Mouse (Mus musculus): ENCODE data around the gene Gpr162. TPM values are rescaled to one million over a fixed set of nuclear protein-coding genes. Genes with fewer than 3 reads are reported as not detected.
A peak's percentile ranks its signal among the peaks of the same experiment; 100 is the strongest.

Gene Gpr162
- polyA plus RNA-seq (2012; ENCODE audit: insufficient read depth, insufficient read length, missing spikeins) = 43.3 and 52.6 TPM in 2 replicates

DNA sequence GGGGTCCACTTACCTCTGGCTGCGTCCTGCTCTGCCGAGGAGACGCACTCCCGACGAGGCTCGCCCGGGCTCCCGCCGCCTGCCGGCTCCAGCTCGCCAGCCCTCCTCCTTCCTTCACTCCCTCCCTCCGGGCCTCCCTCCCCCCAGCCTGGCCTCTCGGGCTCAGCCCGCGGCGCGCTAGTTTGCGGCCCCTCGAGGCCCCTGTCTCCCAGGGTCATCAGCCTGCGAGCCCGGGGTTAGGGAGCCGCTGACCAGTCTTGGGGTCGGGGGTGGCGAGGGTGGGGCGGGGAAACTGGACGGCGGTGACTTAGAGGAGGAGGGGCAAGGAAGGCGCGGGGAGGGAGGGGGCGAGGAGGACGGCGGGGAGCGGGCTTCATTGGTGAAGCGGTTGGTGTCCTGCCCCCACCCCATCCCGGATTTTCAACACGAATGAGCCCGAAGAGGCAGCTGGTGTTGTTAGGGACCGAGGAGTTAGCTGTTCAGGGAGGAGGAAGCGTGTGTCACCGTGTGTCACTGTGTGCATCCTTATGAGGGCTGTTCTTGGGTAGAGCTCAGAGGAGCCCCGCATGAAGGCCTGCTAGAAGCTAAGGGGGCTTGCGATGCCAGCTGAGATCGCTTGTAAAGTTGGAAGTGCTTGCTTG is at the start of gene Gpr162:
TSS of gene Gpr162 (minus strand) at position 326 of the 641 bp plus-strand sequence.
- Histone ChIP-seq H3K4me1 (ENCODE audit: control insufficient read depth, insufficient read depth, low read length) (peaks cover 22% of the 10 kb centered on the region), H3K27ac (ENCODE audit: insufficient read depth, low read depth, low read length) (peak within 1 kb of the TSS; percentile 75), H3K4me3 (ENCODE audit: insufficient read depth, low read length) (peak within 1 kb of the TSS; percentile 92)
- TF ChIP-seq POLR2A (IDR thresholded peaks at IDR 0.05; ENCODE audit: borderline replicate concordance, low read depth, low read length) (no peak), CTCF (IDR thresholded peaks at IDR 0.05; ENCODE audit: low read depth, low read length) (no peak)

DNA sequence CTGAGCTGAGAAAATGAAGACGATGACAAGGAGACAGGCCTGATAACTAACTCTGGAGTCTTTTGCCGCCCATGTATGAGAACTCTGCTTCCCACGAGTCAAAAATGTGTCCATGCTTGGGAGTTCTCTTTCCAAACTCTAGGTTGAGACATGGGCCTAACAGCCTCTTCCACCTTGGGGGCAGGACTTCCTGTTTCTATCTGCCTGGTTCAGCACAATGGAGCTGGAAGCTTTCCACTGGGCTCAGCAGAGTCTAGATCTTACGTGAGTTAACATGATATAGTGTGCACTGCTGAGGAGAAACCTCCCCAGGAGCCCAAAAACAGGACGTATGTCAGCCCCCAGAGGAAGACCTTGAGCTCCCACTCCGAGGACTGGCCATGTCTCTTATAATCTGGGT is 49.4 kb upstream of the Gpr162 start:
- H3K4me1 ChIP-seq (ENCODE audit: control insufficient read depth, insufficient read depth, low read length) = peaks cover 30% of the 10 kb centered on the region
- TF ChIP-seq CTCF (IDR thresholded peaks at IDR 0.05; ENCODE audit: low read depth, low read length) (no peak), POLR2A (IDR thresholded peaks at IDR 0.05; ENCODE audit: borderline replicate concordance, low read depth, low read length) (no peak)
- H3K27ac ChIP-seq (ENCODE audit: insufficient read depth, low read depth, low read length) = peak overlapping the region; percentile 50
- no peak overlapping the region for H3K4me3 ChIP-seq (ENCODE audit: insufficient read depth, low read length)

DNA sequence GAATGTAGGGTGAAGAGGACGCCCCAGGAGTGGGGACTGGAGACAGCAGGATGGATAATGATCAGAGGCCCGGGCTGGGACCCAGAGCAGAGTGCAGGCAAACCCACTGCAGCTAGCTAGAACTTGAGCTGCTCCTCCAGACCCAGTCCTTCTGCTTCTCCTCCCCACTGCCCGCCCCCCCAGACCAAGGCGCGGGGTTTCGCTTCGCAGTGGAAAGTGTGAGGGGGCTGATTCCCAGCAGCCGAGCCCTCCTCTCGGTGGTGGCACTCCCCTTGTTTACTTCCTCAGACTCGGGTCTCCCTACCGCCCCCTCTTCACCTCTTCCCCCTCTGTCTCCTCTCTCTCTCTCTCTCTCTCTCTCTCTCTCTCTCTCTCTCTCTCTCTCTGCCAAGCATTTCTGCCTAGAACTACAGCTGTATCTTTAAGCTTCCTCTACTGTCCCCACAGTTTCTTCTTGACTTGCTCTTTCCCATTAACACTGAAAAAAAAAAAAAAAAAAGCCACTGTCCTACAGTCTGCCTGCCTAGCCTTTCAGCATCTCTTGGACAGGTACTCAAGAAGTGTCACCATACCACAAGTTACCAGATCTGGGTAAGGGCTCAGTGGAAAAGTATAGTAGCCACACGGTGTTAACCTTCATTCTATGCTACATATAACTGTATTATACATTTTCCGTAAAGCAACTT is 47.9 kb upstream of the Gpr162 start, which contains the start of gene Lag3:
TSS of gene Lag3 (minus strand) at position 173 of the 686 bp plus-strand sequence.
- no peak within 1 kb of the TSS for H3K4me3 ChIP-seq (ENCODE audit: insufficient read depth, low read length)
- H3K4me1 ChIP-seq (ENCODE audit: control insufficient read depth, insufficient read depth, low read length) = peaks cover 28% of the 10 kb centered on the region
- no peak within 1 kb of the TSS for H3K27ac ChIP-seq (ENCODE audit: insufficient read depth, low read depth, low read length)
- TF ChIP-seq CTCF (IDR thresholded peaks at IDR 0.05; ENCODE audit: low read depth, low read length) (no peak), POLR2A (IDR thresholded peaks at IDR 0.05; ENCODE audit: borderline replicate concordance, low read depth, low read length) (no peak)

DNA sequence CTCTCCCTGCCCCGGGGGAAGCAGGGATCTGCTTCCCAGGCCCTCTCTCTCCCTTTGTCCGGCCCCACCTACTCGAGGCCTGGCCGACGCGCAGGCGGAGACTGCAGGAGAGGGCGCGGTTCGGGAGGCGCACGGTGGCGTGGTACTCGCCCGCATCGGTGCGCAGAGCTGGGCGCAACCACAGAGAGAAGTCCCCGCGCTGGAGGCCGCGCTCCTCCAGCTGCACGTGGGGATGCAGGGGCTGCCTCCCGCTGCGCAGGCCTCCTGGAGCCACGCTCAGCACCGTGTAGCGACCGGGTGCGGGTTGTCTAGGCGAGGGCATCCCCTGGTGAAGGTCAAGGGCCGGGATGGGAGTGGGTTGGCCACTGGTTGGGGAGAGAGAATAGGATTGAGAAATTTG is 46.2 kb upstream of the Gpr162 start:
- no peak overlapping the region for H3K27ac ChIP-seq (ENCODE audit: insufficient read depth, low read depth, low read length)
- no peak overlapping the region for H3K4me3 ChIP-seq (ENCODE audit: insufficient read depth, low read length)
- TF ChIP-seq CTCF (IDR thresholded peaks at IDR 0.05; ENCODE audit: low read depth, low read length) (no peak), POLR2A (IDR thresholded peaks at IDR 0.05; ENCODE audit: borderline replicate concordance, low read depth, low read length) (no peak)
- H3K4me1 ChIP-seq (ENCODE audit: control insufficient read depth, insufficient read depth, low read length) = peaks cover 23% of the 10 kb centered on the region

DNA sequence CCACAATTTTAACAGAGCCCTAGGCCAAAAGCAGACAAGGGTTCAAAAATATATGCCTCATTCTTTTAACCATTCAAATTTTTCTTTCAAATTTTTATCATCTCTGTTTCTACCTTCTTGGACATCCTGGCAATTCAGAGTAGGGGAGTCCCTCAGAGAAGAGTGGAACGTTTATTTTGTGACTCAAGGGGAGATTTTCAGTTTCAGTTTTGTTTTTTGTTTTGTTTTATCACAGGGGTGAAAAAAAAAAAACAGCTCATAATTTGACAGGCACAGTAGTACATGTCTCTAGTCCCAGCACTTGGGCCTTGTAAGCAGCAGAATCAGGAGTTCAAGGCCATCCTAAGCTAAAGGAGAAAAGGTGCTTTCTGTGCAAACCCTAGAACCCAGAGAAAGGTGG is 44.0 kb upstream of the Gpr162 start:
- peaks cover 16% of the 10 kb centered on the region for H3K4me1 ChIP-seq (ENCODE audit: control insufficient read depth, insufficient read depth, low read length)
- no peak overlapping the region for H3K4me3 ChIP-seq (ENCODE audit: insufficient read depth, low read length)
- TF ChIP-seq CTCF (IDR thresholded peaks at IDR 0.05; ENCODE audit: low read depth, low read length) (no peak), POLR2A (IDR thresholded peaks at IDR 0.05; ENCODE audit: borderline replicate concordance, low read depth, low read length) (no peak)
- H3K27ac ChIP-seq (ENCODE audit: insufficient read depth, low read depth, low read length) = no peak overlapping the region

DNA sequence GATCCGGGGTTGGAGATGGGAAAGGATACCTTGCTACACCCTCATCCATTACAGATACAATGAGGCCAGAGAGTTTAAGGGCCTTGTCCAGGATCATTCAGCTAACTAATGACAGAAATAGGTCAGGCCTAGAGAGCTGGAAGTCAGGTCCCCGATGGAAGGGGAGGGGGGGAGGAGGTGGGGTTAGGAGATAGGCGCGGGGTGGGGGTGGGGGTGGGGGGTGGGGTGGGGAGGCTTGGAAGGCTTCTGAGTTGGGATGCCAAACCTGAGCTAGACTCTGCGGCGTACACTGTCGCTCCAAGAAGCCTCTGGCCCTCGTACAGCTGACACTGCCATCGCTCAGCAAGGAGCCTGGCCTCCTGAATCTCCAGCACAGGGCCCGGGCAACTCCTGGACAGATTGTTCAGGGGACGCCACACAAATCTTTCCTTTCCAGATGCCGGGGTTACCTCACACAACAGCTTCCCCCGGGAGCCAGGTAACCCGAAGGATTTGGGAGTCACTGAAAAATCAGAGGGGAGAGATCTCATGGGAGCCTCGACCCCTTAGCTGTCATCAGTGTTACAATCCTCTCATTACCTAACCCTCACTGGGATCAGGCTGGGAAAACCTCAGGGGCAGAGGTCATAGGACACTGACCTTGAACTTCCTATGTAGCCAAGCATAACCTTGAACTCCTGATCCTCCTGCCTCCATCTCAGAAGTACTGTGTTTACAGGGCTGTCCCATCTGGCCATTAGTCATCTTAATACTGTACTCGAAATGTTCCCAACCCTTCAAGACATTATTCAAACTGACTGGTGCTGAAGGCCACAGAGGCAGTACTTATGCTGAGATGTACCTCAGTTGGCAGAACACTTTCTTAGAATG is 41.4 kb upstream of the Gpr162 start:
- TF ChIP-seq CTCF (IDR thresholded peaks at IDR 0.05; ENCODE audit: low read depth, low read length) = no peak
- TF ChIP-seq POLR2A (IDR thresholded peaks at IDR 0.05; ENCODE audit: borderline replicate concordance, low read depth, low read length) = no peak
- Histone ChIP-seq H3K27ac (ENCODE audit: insufficient read depth, low read depth, low read length) (no peak overlapping the region), H3K4me1 (ENCODE audit: control insufficient read depth, insufficient read depth, low read length) (peaks cover 34% of the 10 kb centered on the region), H3K4me3 (ENCODE audit: insufficient read depth, low read length) (no peak overlapping the region)

DNA sequence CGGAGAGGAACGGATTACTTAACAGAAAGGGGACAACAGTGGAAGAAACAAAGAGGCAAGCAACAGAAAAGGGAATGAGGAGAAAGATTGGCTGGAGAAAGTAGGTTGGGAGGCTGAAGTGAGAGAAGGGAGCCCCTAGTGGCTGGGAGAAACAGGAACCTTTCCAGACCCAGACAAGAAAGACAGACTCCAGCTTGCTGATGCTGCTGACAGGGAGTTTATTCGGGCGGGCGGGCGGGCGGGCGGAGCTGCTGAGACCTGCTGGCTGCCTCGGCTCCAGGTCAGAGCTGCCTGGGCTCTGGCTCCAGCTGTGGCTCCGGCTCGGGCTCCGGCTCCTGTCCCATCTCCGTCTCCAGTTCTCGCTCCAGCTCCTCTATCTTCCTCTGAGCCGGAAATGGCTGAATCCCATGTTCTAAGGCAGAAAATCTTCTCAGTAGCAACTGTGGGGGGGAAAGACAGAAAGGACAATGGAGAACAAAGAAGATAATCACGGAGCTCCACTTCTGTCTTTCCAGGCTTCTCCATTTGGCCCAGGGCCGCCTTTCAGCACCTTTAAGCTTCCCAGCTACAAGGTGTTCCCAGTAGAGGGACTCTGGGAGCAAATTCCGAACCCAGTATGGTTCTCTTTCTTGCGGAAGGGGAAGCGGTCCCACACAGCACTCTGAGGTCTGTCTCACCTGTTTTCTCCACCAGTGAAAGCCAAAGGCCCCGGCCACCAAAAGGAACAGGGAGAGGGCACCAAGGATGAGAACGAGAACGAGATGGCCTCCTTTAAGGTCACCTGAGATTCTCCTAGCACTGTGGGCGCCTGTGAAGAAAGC is 40.6 kb upstream of the Gpr162 start:
- peak overlapping the region; percentile 56 for H3K4me3 ChIP-seq (ENCODE audit: insufficient read depth, low read length)
- H3K4me1 ChIP-seq (ENCODE audit: control insufficient read depth, insufficient read depth, low read length) = peaks cover 43% of the 10 kb centered on the region
- TF ChIP-seq POLR2A (IDR thresholded peaks at IDR 0.05; ENCODE audit: borderline replicate concordance, low read depth, low read length) (no peak), CTCF (IDR thresholded peaks at IDR 0.05; ENCODE audit: low read depth, low read length) (no peak; the same call in 1 of the 2 replicates)
- H3K27ac ChIP-seq (ENCODE audit: insufficient read depth, low read depth, low read length) = peak overlapping the region; percentile 91

DNA sequence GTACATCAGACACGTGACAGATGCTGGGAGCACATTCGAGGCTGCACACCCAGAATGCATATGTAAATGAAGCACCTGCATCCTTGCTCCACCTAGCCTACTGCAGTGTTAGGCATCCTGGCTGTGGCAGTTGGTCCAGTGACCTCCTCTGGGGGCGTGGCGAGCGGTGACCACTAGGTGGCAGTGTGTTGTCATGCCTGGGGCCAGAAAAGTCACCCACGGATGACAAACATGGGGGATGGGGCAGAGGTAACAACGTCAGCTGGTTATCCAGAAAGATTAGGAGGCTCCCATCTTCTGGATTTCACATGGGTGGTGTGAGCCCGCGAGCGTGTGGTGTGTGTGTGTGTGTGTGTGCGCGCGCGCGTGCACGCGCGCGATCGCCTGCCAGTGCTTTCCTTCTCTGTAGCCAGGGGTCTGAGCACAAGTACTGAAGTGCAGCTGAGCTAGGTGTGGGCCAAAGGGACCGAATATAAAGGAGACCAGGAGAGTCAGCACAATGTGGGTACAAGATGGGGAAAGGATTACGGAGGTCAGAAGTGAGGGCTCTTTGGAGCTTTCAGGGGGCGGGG is 39.9 kb upstream of the Gpr162 start:
- peak overlapping the region; percentile 56 for H3K4me3 ChIP-seq (ENCODE audit: insufficient read depth, low read length)
- TF ChIP-seq POLR2A (IDR thresholded peaks at IDR 0.05; ENCODE audit: borderline replicate concordance, low read depth, low read length) (no peak), CTCF (IDR thresholded peaks at IDR 0.05; ENCODE audit: low read depth, low read length) (peak; percentile 68; the same call in 1 of the 2 replicates)
- peaks cover 50% of the 10 kb centered on the region for H3K4me1 ChIP-seq (ENCODE audit: control insufficient read depth, insufficient read depth, low read length)
- H3K27ac ChIP-seq (ENCODE audit: insufficient read depth, low read depth, low read length) = peak overlapping the region; percentile 91
